Mouse (Mus musculus): ENCODE measurements around the gene Ctsw. TPM values are rescaled to one million over a fixed set of nuclear protein-coding genes. Genes with fewer than 3 reads are reported as not detected.

Gene Ctsw
- total RNA-seq, 2 experiments from 2014 or later: 0.25 to 1.5 TPM

Other genes with a start within 250 kb of the Ctsw start
- gene Pacs1, start 195.4 kb downstream of the Ctsw start, total RNA-seq (2021): 10 to 100 TPM; 21.8 to 22.7 TPM
- gene Sf3b2, start 173.1 kb downstream of the Ctsw start, total RNA-seq (2021): 100 to 1,000 TPM; 118 to 119 TPM
- 10 to 100 TPM; 21.9 to 22.4 TPM for gene Gal3st3, start 170.2 kb downstream of the Ctsw start, total RNA-seq (2021)
- gene Catsper1, start 132.8 kb downstream of the Ctsw start, total RNA-seq (2021): not detected
- gene Cst6, start 118.9 kb downstream of the Ctsw start, total RNA-seq (2021): 10 to 100 TPM; 17.3 to 21.4 TPM
- gene Eif1ad, start 101.8 kb downstream of the Ctsw start, total RNA-seq (2021): 10 to 100 TPM; 18.8 to 19.7 TPM
- 100 to 1,000 TPM; 121 to 125 TPM for gene Banf1, start 101.3 kb downstream of the Ctsw start, total RNA-seq (2021)
- 10 to 100 TPM; 47.8 to 48.1 TPM for gene Sart1, start 79.8 kb downstream of the Ctsw start, total RNA-seq (2021)
- gene Tsga10ip, start 66.0 kb downstream of the Ctsw start, total RNA-seq (2021): under 1 TPM in 1 of 2 experiments, not detected in 1; 0.59 TPM
- gene Drap1, start 43.5 kb downstream of the Ctsw start, total RNA-seq (2021): 100 to 1,000 TPM; 301 to 320 TPM
- 10 to 100 TPM; 32.1 to 38.3 TPM for gene AI837181, start 43.4 kb downstream of the Ctsw start, total RNA-seq (2021)
- gene Fosl1, start 21.0 kb downstream of the Ctsw start, total RNA-seq (2021): not detected
- 1 to 10 TPM; 6.0 to 6.7 TPM for gene Ccdc85b, start 10.6 kb downstream of the Ctsw start, total RNA-seq (2021)
- gene Fibp, start 7.9 kb downstream of the Ctsw start, total RNA-seq (2021): 10 to 100 TPM; 50.9 to 54.3 TPM
- 1 to 10 TPM; 7.2 to 7.9 TPM for gene Efemp2, start 5.4 kb upstream of the Ctsw start, total RNA-seq (2021)
- gene Mus81, start 19.9 kb upstream of the Ctsw start, total RNA-seq (2021): 10 to 100 TPM; 16.9 to 24.2 TPM
- gene Cfl1, start 21.9 kb upstream of the Ctsw start, total RNA-seq (2021): 100 to 1,000 TPM; 184 to 211 TPM
- under 1 TPM; 0.35 to 0.57 TPM for gene 1700020D05Rik, start 35.3 kb upstream of the Ctsw start, total RNA-seq (2021)
- gene Snx32, start 42.0 kb upstream of the Ctsw start, total RNA-seq (2021): 1 to 10 TPM; 4.2 to 4.3 TPM
- gene Ovol1, start 92.1 kb upstream of the Ctsw start, total RNA-seq (2021): not detected
- 1 to 10 TPM; 2.8 to 4.3 TPM for gene Ap5b1, start 99.5 kb upstream of the Ctsw start, total RNA-seq (2021)
- 10 to 100 TPM; 56.5 to 59.3 TPM for gene Rnaseh2c, start 133.4 kb upstream of the Ctsw start, total RNA-seq (2021)
- gene Kat5, start 141.7 kb upstream of the Ctsw start, total RNA-seq (2021): 10 to 100 TPM; 20.5 to 31.3 TPM
- 10 to 100 TPM; 25.4 to 30.2 TPM for gene Rela, start 169.0 kb upstream of the Ctsw start, total RNA-seq (2021)
- gene Sipa1, start 195.2 kb upstream of the Ctsw start, total RNA-seq (2021): 10 to 100 TPM; 20.3 to 24.1 TPM
- gene Map3k11, start 220.2 kb upstream of the Ctsw start, total RNA-seq (2021): 10 to 100 TPM; 21.5 to 25.2 TPM
- gene Pcnx3, start 220.4 kb upstream of the Ctsw start, total RNA-seq (2021): 10 to 100 TPM; 17.3 to 18.4 TPM
- gene Kcnk7, start 235.9 kb upstream of the Ctsw start, total RNA-seq (2021): not detected